Mouse (Mus musculus): ENCODE measurements at regions not wholly inside any gene's neighbourhood (a gene's known extent, or its start where the extent isn't known, plus 50 kb on each side); places are given as distances from the start of the nearest gene placed in this dataset.
A peak's percentile ranks its signal among the peaks of the same experiment; 100 is the strongest.

DNA sequence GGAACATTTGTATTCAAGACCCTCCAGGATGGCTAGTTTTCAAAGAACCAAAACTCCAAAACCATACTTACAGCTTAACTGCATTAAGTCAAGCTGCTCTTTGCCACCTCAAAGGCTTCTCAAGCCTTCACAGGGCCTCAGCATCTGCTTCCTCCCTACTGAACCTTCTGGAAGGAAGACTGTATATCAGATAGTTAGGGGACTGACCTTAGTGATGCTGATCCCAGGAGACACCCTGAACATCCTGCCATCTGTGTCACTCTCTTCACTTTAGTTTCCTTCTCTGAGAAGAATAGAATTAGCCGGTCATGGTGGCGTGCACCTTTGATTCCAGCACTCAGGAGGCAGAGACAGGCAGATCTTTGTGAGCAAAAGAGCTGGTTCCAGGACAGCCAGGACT, 124.5 kb upstream of the Klf3 start:
- TF ChIP-seq POLR2A (IDR thresholded peaks at IDR 0.05; ENCODE audit: insufficient read depth, low read length) (no peak), CTCF (IDR thresholded peaks at IDR 0.05; ENCODE audit: low read depth, low read length) (no peak), EP300 (IDR thresholded peaks at IDR 0.05; ENCODE audit: insufficient read depth, low read depth, low read length) (no peak)
- no peak overlapping the region for H3K4me3 ChIP-seq (ENCODE audit: low read depth, low read length)
- no peak overlapping the region for H3K27ac ChIP-seq (ENCODE audit: insufficient read depth, low read length)
- H3K9ac ChIP-seq (ENCODE audit: low read depth, poor library complexity, severe bottlenecking) = no peak overlapping the region
- no peaks in the 10 kb centered on the region for H3K4me1 ChIP-seq (ENCODE audit: control insufficient read depth, insufficient read depth, low read length)
- no peaks in the 10 kb centered on the region for H3K9me3 ChIP-seq (replicated peaks; ENCODE audit: control insufficient read depth, insufficient read depth, low read length, poor library complexity, severe bottlenecking)
- H3K27me3 ChIP-seq (ENCODE audit: control insufficient read depth, insufficient read depth, low read length, poor library complexity, severe bottlenecking) = no peaks in the 10 kb centered on the region
- no peaks in the 10 kb centered on the region for H3K36me3 ChIP-seq (ENCODE audit: control insufficient read depth, insufficient read depth, low read length, poor library complexity, severe bottlenecking)

DNA sequence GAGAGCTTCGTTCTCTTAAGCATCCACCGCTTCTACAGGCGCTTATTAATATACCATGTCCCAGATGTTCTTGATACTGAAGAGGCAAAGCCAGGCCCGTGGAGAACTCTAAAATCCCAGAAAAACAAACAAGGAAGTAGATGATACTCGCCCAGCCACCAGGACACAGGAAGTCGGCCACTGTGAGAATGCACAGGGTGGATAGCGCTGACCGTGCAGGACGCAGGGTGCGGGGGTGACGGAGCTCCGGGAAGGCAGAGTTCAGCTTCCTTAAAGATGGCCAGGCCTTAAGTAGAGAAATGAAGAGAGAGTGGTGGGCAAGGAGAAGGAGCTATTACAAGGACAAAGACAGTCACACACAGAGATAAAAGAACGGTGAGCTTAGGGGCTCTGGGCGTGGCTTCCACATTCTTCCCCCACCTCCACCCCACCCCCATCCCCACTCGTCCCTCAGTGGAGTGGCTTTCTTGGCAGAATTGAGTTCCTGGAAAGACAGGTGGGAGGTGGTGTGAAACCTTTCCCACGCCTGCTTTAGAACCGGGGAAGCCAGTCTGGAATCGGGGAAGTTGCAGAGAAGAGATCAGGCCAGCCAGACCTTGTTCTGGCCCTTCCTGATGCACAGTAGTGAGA, 123.1 kb upstream of the Klf3 start:
- H3K36me3 ChIP-seq (ENCODE audit: control insufficient read depth, insufficient read depth, low read length, poor library complexity, severe bottlenecking) = no peaks in the 10 kb centered on the region
- no peaks in the 10 kb centered on the region for H3K9me3 ChIP-seq (replicated peaks; ENCODE audit: control insufficient read depth, insufficient read depth, low read length, poor library complexity, severe bottlenecking)
- no peak overlapping the region for H3K4me3 ChIP-seq (ENCODE audit: low read depth, low read length)
- no peaks in the 10 kb centered on the region for H3K4me1 ChIP-seq (ENCODE audit: control insufficient read depth, insufficient read depth, low read length)
- no peak overlapping the region for H3K27ac ChIP-seq (ENCODE audit: insufficient read depth, low read length)
- no peaks in the 10 kb centered on the region for H3K27me3 ChIP-seq (ENCODE audit: control insufficient read depth, insufficient read depth, low read length, poor library complexity, severe bottlenecking)
- H3K9ac ChIP-seq (ENCODE audit: low read depth, poor library complexity, severe bottlenecking) = 0 out of 2 replicates have a peak overlapping the region, but pooled peaks have one; percentile 17
- TF ChIP-seq CTCF (IDR thresholded peaks at IDR 0.05; ENCODE audit: low read depth, low read length) = no peak
- TF ChIP-seq POLR2A (IDR thresholded peaks at IDR 0.05; ENCODE audit: insufficient read depth, low read length) = no peak
- TF ChIP-seq EP300 (IDR thresholded peaks at IDR 0.05; ENCODE audit: insufficient read depth, low read depth, low read length) = no peak

DNA sequence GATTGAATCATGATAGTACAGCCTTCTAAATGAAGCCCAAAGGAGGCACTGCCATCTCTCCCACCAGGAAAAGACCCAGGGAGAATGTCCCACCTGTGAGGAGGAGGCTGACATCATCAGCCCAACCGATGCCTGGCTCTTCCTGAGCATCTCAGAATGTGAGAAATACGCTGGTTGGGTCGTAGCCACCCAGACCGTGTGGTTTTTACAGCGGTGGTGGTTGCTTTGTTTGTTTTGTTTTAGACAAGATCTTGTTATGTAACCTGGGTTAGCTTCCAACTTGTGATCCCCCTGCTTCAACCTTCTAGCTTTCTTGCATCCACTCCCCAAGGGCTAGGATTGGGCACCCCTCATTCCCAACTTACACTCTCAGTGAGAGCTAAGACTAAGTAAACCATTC, 122.0 kb upstream of the Klf3 start:
- H3K9me3 ChIP-seq (replicated peaks; ENCODE audit: control insufficient read depth, insufficient read depth, low read length, poor library complexity, severe bottlenecking) = no peaks in the 10 kb centered on the region
- no peaks in the 10 kb centered on the region for H3K27me3 ChIP-seq (ENCODE audit: control insufficient read depth, insufficient read depth, low read length, poor library complexity, severe bottlenecking)
- no peaks in the 10 kb centered on the region for H3K4me1 ChIP-seq (ENCODE audit: control insufficient read depth, insufficient read depth, low read length)
- H3K9ac ChIP-seq (ENCODE audit: low read depth, poor library complexity, severe bottlenecking) = no peak overlapping the region
- no peak for TF ChIP-seq POLR2A (IDR thresholded peaks at IDR 0.05; ENCODE audit: insufficient read depth, low read length)
- no peak for TF ChIP-seq CTCF (IDR thresholded peaks at IDR 0.05; ENCODE audit: low read depth, low read length)
- TF ChIP-seq EP300 (IDR thresholded peaks at IDR 0.05; ENCODE audit: insufficient read depth, low read depth, low read length) = no peak
- H3K27ac ChIP-seq (ENCODE audit: insufficient read depth, low read length) = no peak overlapping the region
- H3K36me3 ChIP-seq (ENCODE audit: control insufficient read depth, insufficient read depth, low read length, poor library complexity, severe bottlenecking) = no peaks in the 10 kb centered on the region
- H3K4me3 ChIP-seq (ENCODE audit: low read depth, low read length) = no peak overlapping the region

DNA sequence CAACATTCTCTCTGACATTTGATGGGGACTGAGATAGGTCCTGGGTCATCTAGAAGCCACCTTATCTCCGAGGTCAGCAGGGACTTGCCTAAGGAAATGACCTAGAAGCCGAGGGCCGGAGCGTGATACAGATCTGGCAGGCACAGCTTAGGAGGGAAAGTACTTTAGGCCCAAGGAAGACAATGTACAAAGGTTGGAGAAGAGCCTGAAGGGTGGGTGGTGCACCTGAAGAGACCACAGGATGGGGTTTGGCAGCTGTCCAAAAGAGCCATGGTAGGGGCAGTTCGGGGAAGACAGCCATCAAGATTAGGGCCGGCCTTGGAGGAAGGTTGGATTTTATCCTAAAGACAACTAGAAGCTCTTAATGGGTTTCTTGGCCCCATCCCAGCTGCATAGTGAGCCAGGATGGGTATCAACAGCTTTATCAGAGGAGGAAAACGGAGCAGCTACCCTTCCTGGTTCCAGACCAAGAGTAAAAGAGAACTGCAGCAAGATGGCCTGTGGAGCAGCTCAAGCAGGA, 120.8 kb upstream of the Klf3 start:
- Histone ChIP-seq H3K4me3 (ENCODE audit: low read depth, low read length) (no peak overlapping the region), H3K36me3 (ENCODE audit: control insufficient read depth, insufficient read depth, low read length, poor library complexity, severe bottlenecking) (no peaks in the 10 kb centered on the region), H3K9ac (ENCODE audit: low read depth, poor library complexity, severe bottlenecking) (no peak overlapping the region), H3K27me3 (ENCODE audit: control insufficient read depth, insufficient read depth, low read length, poor library complexity, severe bottlenecking) (no peaks in the 10 kb centered on the region), H3K4me1 (ENCODE audit: control insufficient read depth, insufficient read depth, low read length) (no peaks in the 10 kb centered on the region), H3K9me3 (replicated peaks; ENCODE audit: control insufficient read depth, insufficient read depth, low read length, poor library complexity, severe bottlenecking) (no peaks in the 10 kb centered on the region; the same call in 1 of the 2 replicates), H3K27ac (ENCODE audit: insufficient read depth, low read length) (no peak overlapping the region)
- no peak for TF ChIP-seq CTCF (IDR thresholded peaks at IDR 0.05; ENCODE audit: low read depth, low read length)
- TF ChIP-seq EP300 (IDR thresholded peaks at IDR 0.05; ENCODE audit: insufficient read depth, low read depth, low read length) = no peak
- TF ChIP-seq POLR2A (IDR thresholded peaks at IDR 0.05; ENCODE audit: insufficient read depth, low read length) = no peak

DNA sequence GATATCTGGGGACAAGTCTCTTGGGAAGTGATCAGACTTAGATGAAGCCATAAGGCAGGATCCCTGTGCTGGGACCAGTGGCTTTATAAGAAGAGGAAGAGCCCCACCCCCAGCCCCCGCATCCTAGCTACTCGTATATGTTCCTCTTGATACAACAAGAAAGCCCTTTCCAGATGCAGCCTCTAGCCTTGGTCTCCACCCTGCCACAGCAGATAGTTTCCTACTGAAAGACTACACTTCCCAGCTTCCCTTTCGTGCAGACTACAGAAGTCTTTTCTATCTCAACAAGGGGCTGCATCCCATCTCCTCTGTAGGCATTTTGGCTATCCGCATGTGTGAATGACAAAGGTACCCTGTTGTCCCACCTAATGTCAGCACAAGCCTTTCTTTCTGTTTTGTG, 119.8 kb upstream of the Klf3 start:
- H3K4me3 ChIP-seq (ENCODE audit: low read depth, low read length) = no peak overlapping the region
- H3K36me3 ChIP-seq (ENCODE audit: control insufficient read depth, insufficient read depth, low read length, poor library complexity, severe bottlenecking) = no peaks in the 10 kb centered on the region
- TF ChIP-seq EP300 (IDR thresholded peaks at IDR 0.05; ENCODE audit: insufficient read depth, low read depth, low read length) = no peak
- no peak for TF ChIP-seq CTCF (IDR thresholded peaks at IDR 0.05; ENCODE audit: low read depth, low read length)
- H3K27ac ChIP-seq (ENCODE audit: insufficient read depth, low read length) = no peak overlapping the region
- no peak overlapping the region for H3K9ac ChIP-seq (ENCODE audit: low read depth, poor library complexity, severe bottlenecking)
- no peaks in the 10 kb centered on the region for H3K27me3 ChIP-seq (ENCODE audit: control insufficient read depth, insufficient read depth, low read length, poor library complexity, severe bottlenecking)
- no peaks in the 10 kb centered on the region; the same call in 1 of the 2 replicates for H3K9me3 ChIP-seq (replicated peaks; ENCODE audit: control insufficient read depth, insufficient read depth, low read length, poor library complexity, severe bottlenecking)
- no peaks in the 10 kb centered on the region for H3K4me1 ChIP-seq (ENCODE audit: control insufficient read depth, insufficient read depth, low read length)

DNA sequence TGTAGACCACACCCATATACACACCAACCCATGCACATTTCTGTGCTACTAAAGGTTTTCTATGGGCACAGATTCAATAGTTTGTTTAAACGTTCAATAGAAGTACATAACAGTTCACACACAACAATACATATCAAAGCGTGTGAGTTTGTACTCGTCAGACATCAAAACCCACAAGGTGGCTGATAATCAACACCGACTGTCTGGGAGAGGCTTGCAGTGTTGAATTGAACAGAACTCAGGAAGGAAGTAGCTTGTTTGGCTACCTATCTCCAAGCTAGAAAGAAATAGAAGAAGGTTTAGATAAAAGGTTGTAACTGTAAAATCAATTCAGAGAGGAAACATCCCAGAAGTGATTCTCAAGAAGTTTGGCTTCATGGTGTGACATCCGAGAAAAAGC, 118.9 kb upstream of the Klf3 start:
- H3K36me3 ChIP-seq (ENCODE audit: control insufficient read depth, insufficient read depth, low read length, poor library complexity, severe bottlenecking) = no peaks in the 10 kb centered on the region
- H3K9me3 ChIP-seq (replicated peaks; ENCODE audit: control insufficient read depth, insufficient read depth, low read length, poor library complexity, severe bottlenecking) = no peaks in the 10 kb centered on the region; the same call in 1 of the 2 replicates
- TF ChIP-seq EP300 (IDR thresholded peaks at IDR 0.05; ENCODE audit: insufficient read depth, low read depth, low read length) (no peak), CTCF (IDR thresholded peaks at IDR 0.05; ENCODE audit: low read depth, low read length) (no peak), POLR2A (IDR thresholded peaks at IDR 0.05; ENCODE audit: insufficient read depth, low read length) (no peak)
- H3K9ac ChIP-seq (ENCODE audit: low read depth, poor library complexity, severe bottlenecking) = no peak overlapping the region
- H3K27ac ChIP-seq (ENCODE audit: insufficient read depth, low read length) = no peak overlapping the region
- H3K27me3 ChIP-seq (ENCODE audit: control insufficient read depth, insufficient read depth, low read length, poor library complexity, severe bottlenecking) = no peaks in the 10 kb centered on the region
- peaks cover 1% of the 10 kb centered on the region for H3K4me1 ChIP-seq (ENCODE audit: control insufficient read depth, insufficient read depth, low read length)
- H3K4me3 ChIP-seq (ENCODE audit: low read depth, low read length) = no peak overlapping the region

Data from ES-Bruce4 (cell line).